Mouse (Mus musculus) limb, embryonic 14.5 days (tissue): ENCODE data around the gene Slc45a3. TPM values are rescaled to one million over a fixed set of nuclear protein-coding genes. Genes with fewer than 3 reads are reported as not detected.

Experiments
- ATAC-seq: fragments of 200-750 bp; cut with Nextera tagmentation; 2 replicates; pipeline ENCODE4 v1.8.0; 2017; ENCODE audit warnings: low read depth, moderate number of reproducible peaks, moderate TSS enrichment; ENCODE audit not compliant: low FRiP score
- DNase-seq: peaks from one replicate; pipeline ENCODE4 v3.0.0-alpha.2; 2015; ENCODE audit warnings: low spot score
- H3K27ac ChIP-seq: fragments of 300-500 bp; sonication (generic); replicated peaks from 2 replicates; pipeline ENCODE4 v1.5.1; 2014; ENCODE audit warnings: low read depth, mild to moderate bottlenecking, low read length, moderate library complexity, mixed read lengths
- H3K27me3 ChIP-seq: fragments of 300-500 bp; sonication (generic); 2 replicates; pipeline ENCODE4 v1.6.1; 2014; ENCODE audit warnings: low read length, mixed read lengths; ENCODE audit not compliant: control insufficient read depth, insufficient read depth
- H3K36me3 ChIP-seq: fragments of 300-500 bp; sonication (generic); 2 replicates; pipeline ENCODE4 v1.6.1; 2014; ENCODE audit warnings: mild to moderate bottlenecking, low read length, moderate library complexity, mixed read lengths; ENCODE audit not compliant: control insufficient read depth, insufficient read depth
- H3K4me1 ChIP-seq: fragments of 300-500 bp; sonication (generic); 2 replicates; pipeline ENCODE4 v1.6.1; 2014; ENCODE audit warnings: antibody characterized with exemption, low read length, mixed read lengths; ENCODE audit not compliant: control insufficient read depth, insufficient read depth
- H3K4me2 ChIP-seq: fragments of 300-500 bp; sonication (generic); replicated peaks from 2 replicates; pipeline ENCODE4 v1.6.1; 2014; ENCODE audit warnings: low read depth, mild to moderate bottlenecking, low read length, moderate library complexity; ENCODE audit not compliant: severe bottlenecking
- H3K4me3 ChIP-seq: fragments of 300-500 bp; sonication (generic); replicated peaks from 2 replicates; pipeline ENCODE4 v1.5.1; 2014; ENCODE audit warnings: low read length
- H3K9ac ChIP-seq: fragments of 300-500 bp; sonication (generic); 2 replicates; pipeline ENCODE4 v1.6.1; 2014; ENCODE audit warnings: mild to moderate bottlenecking, low read depth, low read length, moderate library complexity; ENCODE audit not compliant: severe bottlenecking
- H3K9me3 ChIP-seq: fragments of 300-500 bp; sonication (generic); 2 replicates; pipeline ENCODE4 v1.6.1; 2016; ENCODE audit warnings: low read length; ENCODE audit not compliant: control insufficient read depth
- POLR2A ChIP-seq: fragments of 200-500 bp; IDR thresholded peaks from 2 replicates; pipeline ENCODE4 v1.8.0; 2012; ENCODE audit warnings: inconsistent platforms, mild to moderate bottlenecking, moderate library complexity, borderline replicate concordance; ENCODE audit not compliant: insufficient read depth, insufficient read length; ENCODE audit errors: extremely low read depth
- WGBS: fragments of 180-500 bp; shearing (Covaris S2); extraction: QIAGEN DNeasy Blood & Tissue Kit; methylation state at CpG from one replicate; pipeline ENCODE4 v1.1.7; 2014; 5-methylcytosine and 5-hydroxymethylcytosine counted together
- polyA plus RNA-seq, 2 experiments: library from polyadenylated mRNA; depleted of rRNA in 1 of 2; stranded (reverse) in 1 of 2; unstranded in 1 of 2; fragments of >200 nt; fragmentation: Nextera tagmentation in 1 of 2; extraction: Ambion mirVana in 1 of 2; gene quantifications; 2 replicates each; pipeline versions ENCODE4 v1.2.1 to v1.2.3; 2012 to 2014

Gene Slc45a3
- polyA plus RNA-seq, 2 experiments: 9.9 to 11.1 TPM

DNA sequence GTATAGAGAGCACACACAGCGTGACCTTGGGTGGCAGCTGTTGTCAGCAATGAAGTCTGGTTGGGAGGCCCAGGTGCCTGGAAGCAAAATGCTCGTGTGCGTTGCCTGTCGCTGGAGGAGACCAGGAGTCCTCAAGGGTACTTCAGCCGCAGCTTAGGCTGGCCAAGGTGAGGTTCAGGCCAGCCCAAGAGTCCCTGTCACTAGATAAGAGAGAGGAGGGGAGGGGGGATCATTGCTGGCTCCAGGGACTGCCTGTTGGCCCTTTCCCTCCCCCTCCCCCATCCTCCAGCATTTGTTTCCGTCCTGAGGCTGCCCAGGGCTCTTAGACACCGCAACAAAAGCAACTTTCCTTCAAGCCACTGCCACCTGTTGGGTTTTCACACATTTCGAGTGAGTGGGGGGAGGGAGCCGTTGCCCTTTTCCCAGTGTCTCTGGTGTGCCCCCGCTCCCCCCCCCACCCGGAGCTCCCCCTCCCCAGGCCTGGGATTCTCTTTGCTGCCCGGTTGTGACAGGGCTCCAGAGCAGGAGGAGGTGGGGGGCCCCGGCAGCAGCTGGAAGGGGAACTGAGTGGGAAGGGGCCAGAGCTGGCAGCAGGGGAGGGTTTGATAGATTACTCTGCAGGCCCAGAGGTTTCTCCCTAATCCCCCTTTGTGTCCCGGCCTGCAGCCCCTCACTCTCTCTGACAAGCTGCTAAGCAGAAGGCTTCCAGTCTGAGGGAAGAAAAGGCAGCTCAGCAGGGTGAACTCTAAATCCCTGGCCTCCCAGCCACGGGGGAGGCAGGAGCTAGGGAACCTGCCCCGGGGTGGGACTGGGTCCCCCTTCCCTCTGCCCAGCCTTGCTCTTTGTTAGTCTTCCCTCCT is 8.1 kb downstream of the Slc45a3 start:
- 0 out of 2 replicates have a peak overlapping the region, but pooled peaks have one; percentile 1 for H3K4me2 ChIP-seq
- peak; percentile 75 for ATAC-seq
- 14% methylated on average over 15 of the region's 16 CpGs for WGBS
- peak overlapping the region; percentile 42 for H3K9ac ChIP-seq
- peak; percentile 26 for DNase-seq
- no peak for TF ChIP-seq POLR2A
- H3K9me3 ChIP-seq: no peaks in the 10 kb centered on the region
- H3K4me3 ChIP-seq: no peak overlapping the region
- no peaks in the 10 kb centered on the region for H3K27me3 ChIP-seq
- H3K36me3 ChIP-seq: no peaks in the 10 kb centered on the region
- H3K27ac ChIP-seq: 0 out of 2 replicates have a peak overlapping the region, but pooled peaks have one; percentile 33
- H3K4me1 ChIP-seq: peaks cover 22% of the 10 kb centered on the region

- WGBS: 23% methylated on average over 14 of the region's 15 CpGs
- Histone ChIP-seq H3K4me2 (no peak overlapping the region), H3K4me3 (no peak overlapping the region), H3K27me3 (no peaks in the 10 kb centered on the region), H3K9me3 (no peaks in the 10 kb centered on the region), H3K9ac (peak overlapping the region; percentile 34), H3K4me1 (peaks cover 22% of the 10 kb centered on the region), H3K27ac (no peak overlapping the region), H3K36me3 (no peaks in the 10 kb centered on the region)
- DNase-seq (no peak), ATAC-seq (no peak)
- TF ChIP-seq POLR2A: no peak
Observed at GRCm38 (mm10) chr1:131971771-131972497, 9.2 kb downstream of the Slc45a3 start.

GRCm38 (mm10) chr1:131972498-131973334 is 9.9 kb downstream of the Slc45a3 start:
- no peak for ATAC-seq
- Histone ChIP-seq H3K9ac (0 out of 2 replicates have a peak overlapping the region, but pooled peaks have one; percentile 34), H3K9me3 (no peaks in the 10 kb centered on the region), H3K4me1 (peaks cover 22% of the 10 kb centered on the region), H3K27ac (no peak overlapping the region), H3K4me3 (no peak overlapping the region), H3K27me3 (no peaks in the 10 kb centered on the region), H3K36me3 (no peaks in the 10 kb centered on the region), H3K4me2 (no peak overlapping the region)
- no peak for TF ChIP-seq POLR2A
- DNase-seq: no peak
- WGBS: 27% methylated on average over 13 of the region's 13 CpGs

DNA sequence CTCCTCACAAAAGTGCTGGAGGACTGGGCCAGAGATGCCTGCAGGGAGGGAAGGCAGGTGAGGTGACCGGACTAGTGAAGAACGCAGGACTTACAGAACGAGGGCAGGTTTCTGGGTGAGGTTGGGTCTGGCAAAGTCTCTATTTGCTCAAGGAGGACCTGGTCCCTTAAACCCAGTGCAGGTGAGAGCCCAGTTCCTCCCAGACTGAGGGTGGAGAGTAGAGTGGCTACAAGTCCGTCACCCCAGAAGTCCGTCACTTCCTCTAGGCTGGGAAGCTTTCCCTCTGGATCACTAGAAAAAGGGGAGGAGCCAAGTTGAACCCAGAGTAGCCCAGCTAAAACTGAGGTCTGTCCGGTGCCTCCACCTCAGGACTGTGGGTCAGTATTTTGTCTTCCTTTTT is 11.2 kb downstream of the Slc45a3 start:
- DNase-seq (no peak), ATAC-seq (no peak)
- no peak for TF ChIP-seq POLR2A
- Histone ChIP-seq H3K27ac (no peak overlapping the region), H3K4me2 (no peak overlapping the region), H3K36me3 (no peaks in the 10 kb centered on the region), H3K4me3 (no peak overlapping the region), H3K9ac (no peak overlapping the region), H3K4me1 (peaks cover 22% of the 10 kb centered on the region), H3K9me3 (no peaks in the 10 kb centered on the region), H3K27me3 (no peaks in the 10 kb centered on the region)
- 78% methylated on average over 5 of the region's 6 CpGs for WGBS

DNA sequence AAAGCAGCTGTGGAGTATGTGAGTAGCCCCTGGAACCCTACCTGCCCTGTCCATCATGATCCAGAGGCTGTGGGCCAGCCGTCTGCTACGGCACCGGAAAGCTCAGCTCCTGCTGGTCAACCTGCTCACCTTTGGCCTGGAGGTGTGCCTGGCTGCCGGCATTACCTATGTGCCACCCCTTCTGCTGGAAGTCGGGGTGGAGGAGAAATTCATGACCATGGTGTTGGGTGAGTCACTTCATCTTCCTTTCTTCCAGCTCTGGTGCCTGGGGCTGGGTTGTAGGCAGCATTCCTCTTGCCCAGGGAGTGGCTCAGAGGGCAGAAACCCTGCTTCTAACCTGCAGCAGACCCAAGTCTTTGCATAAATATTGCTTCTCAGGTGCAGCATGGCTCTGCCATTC is 14.1 kb downstream of the Slc45a3 start:
- no peak for DNase-seq

More for the DNA sequence above, 14.1 kb downstream of the Slc45a3 start:
- Histone ChIP-seq H3K27ac (no peak overlapping the region), H3K4me3 (no peak overlapping the region), H3K36me3 (no peaks in the 10 kb centered on the region), H3K4me2 (no peak overlapping the region), H3K9me3 (no peaks in the 10 kb centered on the region), H3K27me3 (no peaks in the 10 kb centered on the region), H3K4me1 (peaks cover 8% of the 10 kb centered on the region), H3K9ac (no peak overlapping the region)
- WGBS: 82% methylated on average over 5 of the region's 5 CpGs
- no peak for ATAC-seq
- no peak for TF ChIP-seq POLR2A
